Mouse (Mus musculus) T-helper 17 cell (primary cell): ENCODE results near the gene D6Ertd527e.
"Not testable (repeated sequence)": the region's sequence is repeated elsewhere in the genome, so short reads cannot be mapped to it uniquely, and the experiment has no call there.

Source experiments
- in situ Hi-C, 2 experiments: fragments of 300-600 bp; cut with MboI, MseI; formaldehyde crosslinking; loops; 1 replicate in 1 of 2; 2 replicates in 1 of 2; pipeline ENCODE4 v1.15.1; 2025; ENCODE audit warnings: high pct_unique_total_duplicates in 2 of 2

The D6Ertd527e gene

GRCm38 (mm10) chr6:87104123-87104796 lies at the start of gene D6Ertd527e:
D6Ertd527e (plus strand) TSS chr6:87104746.
- in situ Hi-C loops = loop anchor here (5.0 kb wide), 1 partner anchor 223 kb away; no protein-coding TSS in a partner anchor

GRCm38 (mm10) chr6:87059754-87060153 lies 44.8 kb upstream of the D6Ertd527e start:
- in situ Hi-C loops = no loop called here

DNA sequence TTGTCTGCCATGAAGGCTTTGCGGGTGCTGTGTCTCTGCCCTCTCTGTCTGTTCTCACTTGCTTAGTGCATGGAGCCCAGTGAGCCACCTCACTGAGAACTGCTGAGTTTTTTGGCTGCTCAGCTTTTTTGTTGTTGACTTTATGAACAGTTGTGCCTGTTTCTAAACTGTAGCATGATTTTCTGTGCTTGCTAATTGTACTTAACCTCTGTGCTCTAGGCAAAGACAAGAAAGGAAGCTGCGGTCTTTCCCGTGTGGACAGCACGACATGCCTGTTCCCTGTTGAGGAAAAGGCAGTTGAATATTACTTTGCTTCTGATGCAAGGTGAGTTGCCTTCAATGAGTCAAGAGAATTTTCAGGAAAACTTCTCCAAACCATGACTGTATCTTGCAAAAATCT lies 41.0 kb upstream of the D6Ertd527e start:
- in situ Hi-C loops = no loop called here

- in situ Hi-C loops = no loop called here
These were observed 36.3 kb upstream of the D6Ertd527e start for GRCm38 (mm10) chr6:87068209-87068608.

DNA sequence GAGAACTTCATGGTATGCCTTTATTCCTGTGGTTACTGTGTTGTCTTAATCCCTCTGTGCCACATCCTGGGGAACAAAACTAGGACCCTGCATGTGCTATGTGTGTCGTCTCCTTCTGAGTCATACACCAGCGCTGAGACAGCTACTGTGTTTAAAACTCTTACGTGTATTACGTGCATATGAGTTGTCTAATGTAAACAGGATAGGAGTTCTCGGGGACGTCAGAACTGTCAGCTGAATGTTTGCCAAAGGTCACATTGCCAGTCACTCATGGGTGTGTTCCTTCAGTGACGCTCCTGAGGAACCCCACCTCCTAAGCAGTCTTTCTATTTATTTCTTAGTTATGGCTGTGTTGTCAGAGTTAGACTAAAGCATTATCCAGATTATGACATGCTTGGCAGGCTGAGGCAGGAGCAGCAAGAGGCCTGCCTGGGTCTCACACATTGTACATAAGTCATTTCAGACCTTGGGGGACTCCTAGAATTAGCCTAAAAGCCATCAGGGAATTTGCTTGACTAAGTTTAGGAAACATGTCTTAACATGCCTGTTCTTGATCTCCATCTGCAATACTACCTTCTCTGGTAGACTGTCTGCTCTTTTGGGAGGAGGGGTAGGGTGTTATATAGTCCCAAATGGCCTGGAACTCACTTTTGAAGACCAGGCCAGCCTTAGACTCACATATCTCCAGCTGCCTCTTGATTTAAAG lies 35.2 kb upstream of the D6Ertd527e start:
- in situ Hi-C loops = no loop called here

DNA sequence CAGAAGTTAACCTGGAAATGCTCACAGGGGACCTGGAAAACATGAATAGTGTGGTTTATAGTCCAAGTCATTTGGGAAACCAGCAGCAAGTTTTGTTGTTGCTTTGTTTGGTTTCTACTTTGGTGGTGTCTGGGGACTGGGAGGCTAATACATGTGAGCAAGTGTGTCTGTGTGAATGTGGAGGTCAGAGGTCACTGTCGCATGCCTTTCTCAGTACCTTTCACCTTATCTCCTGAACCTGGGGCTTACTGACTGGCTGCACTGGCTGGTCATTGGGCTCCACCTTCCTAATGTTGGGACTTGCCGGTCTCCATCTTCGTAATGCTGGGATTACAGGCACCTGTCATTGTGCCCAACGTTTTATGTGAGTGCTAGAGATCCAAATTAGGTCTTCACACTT lies 33.9 kb upstream of the D6Ertd527e start:
- in situ Hi-C loops = no loop called here

DNA sequence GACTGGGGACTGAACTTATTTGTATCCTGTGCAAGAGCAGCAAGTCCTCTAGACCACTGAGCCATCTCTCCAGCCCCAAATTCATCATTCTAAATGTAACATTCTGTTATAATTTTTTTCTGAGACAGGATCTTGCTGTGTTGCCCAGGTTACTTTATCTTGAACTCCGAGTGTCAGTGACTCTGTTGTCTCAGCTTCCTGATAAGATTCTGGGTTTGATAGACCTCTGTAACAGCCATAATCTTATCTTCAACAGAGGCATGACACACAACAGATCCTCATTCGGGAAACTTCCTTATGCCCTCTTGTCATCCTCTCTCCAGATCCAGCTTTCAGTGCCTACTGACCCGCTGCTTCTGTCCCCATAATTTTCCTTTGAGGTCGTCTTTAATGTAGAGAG lies 31.8 kb upstream of the D6Ertd527e start:
- in situ Hi-C loops = no loop called here

DNA sequence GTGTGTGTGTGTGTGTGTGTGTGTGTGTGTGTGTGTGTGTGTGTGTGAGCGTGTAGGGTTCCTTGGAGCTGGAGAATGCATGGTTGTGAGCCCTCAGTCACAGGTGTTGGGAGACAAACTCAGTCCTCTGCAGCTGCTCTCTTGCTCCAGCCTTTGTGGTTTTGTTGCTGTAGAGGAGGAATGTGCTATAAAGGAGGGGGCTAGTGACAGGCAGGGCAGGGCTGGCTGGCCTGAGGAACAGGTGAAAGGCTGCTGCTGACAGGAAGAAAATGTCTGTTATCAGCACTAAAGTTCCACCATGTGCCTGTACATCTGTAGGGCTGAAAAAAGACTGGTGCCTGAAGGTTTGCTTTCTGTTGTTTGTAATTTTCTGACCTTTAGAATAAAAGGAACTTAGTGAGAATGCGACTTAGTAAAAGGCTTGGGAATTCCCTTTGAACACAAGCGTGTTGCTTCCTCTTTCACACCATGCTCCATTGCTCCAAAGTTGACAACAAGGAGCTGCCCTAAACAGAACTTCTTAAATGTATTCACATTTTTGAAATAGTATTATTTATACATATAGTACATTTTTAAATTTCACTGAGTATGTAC lies 29.4 kb upstream of the D6Ertd527e start:
- in situ Hi-C loops = no loop called here

DNA sequence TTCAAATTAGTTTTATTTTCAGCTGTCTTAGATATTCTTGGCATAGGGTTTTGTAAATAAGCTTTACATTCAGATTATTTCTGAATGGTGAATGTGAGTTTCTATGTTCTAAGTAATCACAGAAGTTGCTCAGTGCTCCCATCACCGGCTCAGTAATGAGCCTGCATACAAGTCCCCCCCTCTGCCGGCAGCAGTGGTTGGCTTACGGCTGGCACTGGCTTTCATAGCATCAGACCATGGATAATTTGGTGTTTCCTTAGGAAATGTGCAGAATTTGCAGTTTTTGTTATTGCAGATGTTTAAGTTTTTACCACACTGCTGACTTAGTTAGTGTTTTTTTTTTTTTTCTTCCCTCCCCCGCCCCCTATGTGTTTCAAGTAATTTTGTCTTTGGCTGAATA lies 25.1 kb upstream of the D6Ertd527e start:
- in situ Hi-C loops = no loop called here

- in situ Hi-C loops = no loop called here
These were observed 19.5 kb upstream of the D6Ertd527e start for GRCm38 (mm10) chr6:87085026-87085425.

DNA sequence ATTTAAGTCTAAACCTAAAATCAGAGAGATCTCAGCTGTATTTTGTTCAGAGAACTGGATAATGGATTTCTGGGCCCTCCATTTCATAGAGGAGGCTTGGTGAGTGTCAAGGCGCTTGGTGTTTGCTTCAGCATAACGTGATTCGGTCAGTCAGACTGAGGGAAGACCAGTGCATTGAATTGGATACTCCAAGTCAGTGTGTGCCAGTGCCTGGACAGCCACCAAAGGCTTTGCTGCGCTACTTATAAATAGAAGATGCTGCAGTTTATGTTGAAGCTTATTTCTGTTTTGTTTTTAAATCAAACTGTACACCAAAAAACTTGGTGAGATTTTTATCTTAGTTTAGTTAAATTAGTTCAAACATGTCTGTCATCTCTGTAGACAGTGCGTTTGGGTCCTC lies 16.2 kb upstream of the D6Ertd527e start:
- in situ Hi-C loops = no loop called here

DNA sequence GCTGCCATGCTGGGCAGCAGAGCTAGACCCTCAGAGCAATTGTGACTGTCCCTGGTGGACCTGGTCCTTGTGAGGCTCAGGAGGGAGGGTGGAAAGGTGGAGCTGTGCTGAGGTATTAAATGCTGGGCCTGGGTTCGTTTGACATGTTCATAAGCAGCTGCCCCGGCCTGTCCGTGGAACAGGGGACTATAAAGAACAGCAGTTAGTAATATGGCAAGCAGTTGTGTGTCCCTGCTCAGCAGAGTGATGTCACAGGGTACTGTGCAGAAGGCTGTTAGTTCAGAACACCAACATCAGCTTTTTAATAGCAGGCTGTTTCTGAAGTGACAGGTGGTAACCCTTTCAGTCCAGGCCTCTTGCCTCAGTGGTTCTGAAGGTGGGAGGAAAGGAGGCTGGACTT lies 13.7 kb upstream of the D6Ertd527e start:
- in situ Hi-C loops = no loop called here

- in situ Hi-C loops = no loop called here
These were observed 12.1 kb upstream of the D6Ertd527e start for GRCm38 (mm10) chr6:87092476-87092875.

GRCm38 (mm10) chr6:87093631-87094030 lies 10.9 kb upstream of the D6Ertd527e start:
- in situ Hi-C loops = not testable (repeated sequence)

DNA sequence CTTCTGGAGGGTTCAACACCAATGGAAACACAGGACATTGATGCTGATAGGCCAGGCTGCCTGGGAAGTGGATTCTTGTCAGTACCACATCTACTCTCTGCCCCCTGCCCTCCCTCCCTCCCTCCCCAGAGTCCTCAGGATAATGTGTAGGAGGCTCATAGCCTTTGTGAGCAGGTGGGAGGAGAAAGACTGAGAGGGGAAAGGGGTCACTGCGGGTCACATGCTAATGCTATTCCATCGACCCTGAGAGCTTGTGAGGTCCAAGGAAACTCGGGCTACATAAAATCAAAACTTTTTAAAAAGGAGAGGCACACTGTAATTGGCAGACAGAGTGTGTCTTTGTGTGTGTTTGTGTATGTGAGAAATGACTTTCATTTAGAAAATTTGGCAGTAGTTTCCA lies 5.3 kb upstream of the D6Ertd527e start:
- in situ Hi-C loops = no loop called here

GRCm38 (mm10) chr6:87099671-87100296 lies 4.8 kb upstream of the D6Ertd527e start:
- in situ Hi-C loops = loop anchor here (5.0 kb wide), 1 partner anchor 228 kb away; no protein-coding TSS in a partner anchor

DNA sequence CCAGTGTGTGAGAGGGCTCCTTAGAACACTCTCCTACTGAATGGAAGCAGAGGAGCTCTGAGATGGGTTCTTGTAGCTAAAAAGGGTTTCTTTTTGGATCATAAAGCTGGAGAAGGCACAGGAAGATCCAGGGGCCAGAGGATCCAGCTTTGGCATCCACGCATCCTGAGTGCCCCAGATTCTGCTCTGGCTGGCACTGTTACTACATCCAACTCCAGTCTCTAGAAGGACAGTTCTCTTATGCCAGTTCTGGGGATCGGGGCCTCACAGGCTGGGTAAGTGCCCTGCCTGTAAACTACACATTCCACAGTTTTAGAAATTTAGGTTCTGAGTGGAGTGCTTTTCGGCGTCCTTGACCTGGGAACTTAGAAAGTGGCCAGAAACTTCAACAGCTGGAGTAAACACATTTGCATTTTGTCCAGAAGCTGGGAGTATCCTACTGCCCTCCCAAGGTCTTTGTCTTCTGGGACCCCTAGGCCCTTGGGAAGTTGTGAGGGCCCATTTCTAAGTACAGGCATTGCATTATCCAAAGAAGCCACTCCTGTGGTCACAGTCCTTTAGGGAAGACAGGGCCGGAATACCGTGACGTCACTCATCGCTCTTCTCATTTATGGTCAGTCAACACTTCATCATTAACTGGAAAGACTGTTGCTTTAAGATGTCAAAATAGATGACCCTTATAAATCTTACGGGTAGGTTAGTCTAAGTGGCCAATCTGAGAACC lies 4.1 kb upstream of the D6Ertd527e start:
- in situ Hi-C loops = loop anchor here (5.0 kb wide), 1 partner anchor 227 kb away; no protein-coding TSS in a partner anchor

GRCm38 (mm10) chr6:87101281-87101954 lies 3.1 kb upstream of the D6Ertd527e start:
- in situ Hi-C loops = loop anchor here (5.0 kb wide), 1 partner anchor 226 kb away; no protein-coding TSS in a partner anchor

GRCm38 (mm10) chr6:87101955-87102353 lies 2.6 kb upstream of the D6Ertd527e start:
- in situ Hi-C loops = loop anchor here (5.0 kb wide), 1 partner anchor 225 kb away; no protein-coding TSS in a partner anchor

- in situ Hi-C loops = loop anchor here (5.0 kb wide), 1 partner anchor 225 kb away; no protein-coding TSS in a partner anchor
These were observed 2.1 kb upstream of the D6Ertd527e start for GRCm38 (mm10) chr6:87102421-87102911.
